Mouse (Mus musculus): Measurements from ENCODE around the gene Arrdc3. TPM values are rescaled to one million over a fixed set of nuclear protein-coding genes. Genes with fewer than 3 reads are reported as not detected.

The Arrdc3 gene
- 56.7 and 58.6 TPM in 2 replicates for polyA plus RNA-seq (2012; rRNA removed)

- Histone ChIP-seq H3K4me1 (ENCODE audit: control insufficient read depth, insufficient read depth, low read length) (no peaks in the 10 kb centered on the region), H3K27me3 (ENCODE audit: control insufficient read depth, insufficient read depth, low read length) (no peaks in the 10 kb centered on the region), H3K27ac (ENCODE audit: insufficient read depth, low read length) (peak within 1 kb of the TSS; percentile 92), H3K4me3 (replicated peaks; ENCODE audit: insufficient read depth, low read depth, low read length) (peak within 1 kb of the TSS; percentile 73)
- DNase-seq = peak; percentile 98
- under 1% methylated on average over 29 of the region's 31 CpGs for WGBS
- no peak for TF ChIP-seq CTCF (IDR thresholded peaks at IDR 0.05; ENCODE audit: borderline replicate concordance, insufficient read depth, low read depth, low read length)
- peak; percentile 97 for TF ChIP-seq POLR2A (IDR thresholded peaks at IDR 0.05; ENCODE audit: borderline replicate concordance, insufficient read depth, low read length)
Observed at GRCm38 (mm10) chr13:80883190-80883589, at the start of gene Arrdc3. Arrdc3 (plus strand) TSS chr13:80883384.

- Histone ChIP-seq H3K4me3 (replicated peaks; ENCODE audit: insufficient read depth, low read depth, low read length) (no peak overlapping the region), H3K4me1 (ENCODE audit: control insufficient read depth, insufficient read depth, low read length) (no peaks in the 10 kb centered on the region), H3K27me3 (ENCODE audit: control insufficient read depth, insufficient read depth, low read length) (no peaks in the 10 kb centered on the region), H3K27ac (ENCODE audit: insufficient read depth, low read length) (no peak overlapping the region)
- peak; percentile 38 to 60 for DNase-seq
- TF ChIP-seq CTCF (IDR thresholded peaks at IDR 0.05; ENCODE audit: borderline replicate concordance, insufficient read depth, low read depth, low read length) (peak; percentile 81), POLR2A (IDR thresholded peaks at IDR 0.05; ENCODE audit: borderline replicate concordance, insufficient read depth, low read length) (no peak)
- 8% methylated on average over 5 of the region's 5 CpGs for WGBS
Observed at GRCm38 (mm10) chr13:80862215-80862614, 21.0 kb upstream of the Arrdc3 start.

- Histone ChIP-seq H3K27me3 (ENCODE audit: control insufficient read depth, insufficient read depth, low read length) (no peaks in the 10 kb centered on the region), H3K4me1 (ENCODE audit: control insufficient read depth, insufficient read depth, low read length) (no peaks in the 10 kb centered on the region), H3K4me3 (replicated peaks; ENCODE audit: insufficient read depth, low read depth, low read length) (no peak overlapping the region), H3K27ac (ENCODE audit: insufficient read depth, low read length) (no peak overlapping the region)
- no peak for TF ChIP-seq CTCF (IDR thresholded peaks at IDR 0.05; ENCODE audit: borderline replicate concordance, insufficient read depth, low read depth, low read length)
- TF ChIP-seq POLR2A (IDR thresholded peaks at IDR 0.05; ENCODE audit: borderline replicate concordance, insufficient read depth, low read length) = no peak
- WGBS = 89% methylated on average over 3 of the region's 3 CpGs
- no peak for DNase-seq
Observed at GRCm38 (mm10) chr13:80864195-80864594, 19.0 kb upstream of the Arrdc3 start.

- H3K27ac ChIP-seq (ENCODE audit: insufficient read depth, low read length) = no peak overlapping the region
- no peaks in the 10 kb centered on the region for H3K27me3 ChIP-seq (ENCODE audit: control insufficient read depth, insufficient read depth, low read length)
- WGBS = 89% methylated on average over 5 of the region's 5 CpGs
- no peak for TF ChIP-seq CTCF (IDR thresholded peaks at IDR 0.05; ENCODE audit: borderline replicate concordance, insufficient read depth, low read depth, low read length)
- TF ChIP-seq POLR2A (IDR thresholded peaks at IDR 0.05; ENCODE audit: borderline replicate concordance, insufficient read depth, low read length) = no peak
- H3K4me1 ChIP-seq (ENCODE audit: control insufficient read depth, insufficient read depth, low read length) = no peaks in the 10 kb centered on the region
- H3K4me3 ChIP-seq (replicated peaks; ENCODE audit: insufficient read depth, low read depth, low read length) = no peak overlapping the region
- no peak for DNase-seq
Observed at GRCm38 (mm10) chr13:80875126-80875525, 8.1 kb upstream of the Arrdc3 start.

- DNase-seq = no peak
- TF ChIP-seq POLR2A (IDR thresholded peaks at IDR 0.05; ENCODE audit: borderline replicate concordance, insufficient read depth, low read length) (no peak), CTCF (IDR thresholded peaks at IDR 0.05; ENCODE audit: borderline replicate concordance, insufficient read depth, low read depth, low read length) (no peak)
- WGBS = 82% methylated on average over 4 of the region's 4 CpGs
- Histone ChIP-seq H3K4me3 (replicated peaks; ENCODE audit: insufficient read depth, low read depth, low read length) (no peak overlapping the region), H3K4me1 (ENCODE audit: control insufficient read depth, insufficient read depth, low read length) (no peaks in the 10 kb centered on the region), H3K27me3 (ENCODE audit: control insufficient read depth, insufficient read depth, low read length) (no peaks in the 10 kb centered on the region), H3K27ac (ENCODE audit: insufficient read depth, low read length) (no peak overlapping the region)
Observed at GRCm38 (mm10) chr13:80880756-80881155, 2.4 kb upstream of the Arrdc3 start.

- Histone ChIP-seq H3K4me1 (ENCODE audit: control insufficient read depth, insufficient read depth, low read length) (no peaks in the 10 kb centered on the region), H3K4me3 (replicated peaks; ENCODE audit: insufficient read depth, low read depth, low read length) (no peak overlapping the region), H3K27me3 (ENCODE audit: control insufficient read depth, insufficient read depth, low read length) (no peaks in the 10 kb centered on the region), H3K27ac (ENCODE audit: insufficient read depth, low read length) (no peak overlapping the region)
- 24% methylated on average over 6 of the region's 6 CpGs for WGBS
- peak; percentile 60; the same call in 1 of the 2 replicates for TF ChIP-seq CTCF (IDR thresholded peaks at IDR 0.05; ENCODE audit: borderline replicate concordance, insufficient read depth, low read depth, low read length)
- TF ChIP-seq POLR2A (IDR thresholded peaks at IDR 0.05; ENCODE audit: borderline replicate concordance, insufficient read depth, low read length) = no peak
- DNase-seq = peak in 1 of 2 experiments; percentile 79
Observed at GRCm38 (mm10) chr13:80881722-80882500, 1.3 kb upstream of the Arrdc3 start.

GRCm38 (mm10) chr13:80882716-80883135 is 458 bp upstream of the Arrdc3 start:
- under 1% methylated on average over 23 of the region's 23 CpGs for WGBS
- Histone ChIP-seq H3K27ac (ENCODE audit: insufficient read depth, low read length) (peak overlapping the region; percentile 92), H3K4me3 (replicated peaks; ENCODE audit: insufficient read depth, low read depth, low read length) (peak overlapping the region; percentile 72), H3K27me3 (ENCODE audit: control insufficient read depth, insufficient read depth, low read length) (no peaks in the 10 kb centered on the region), H3K4me1 (ENCODE audit: control insufficient read depth, insufficient read depth, low read length) (no peaks in the 10 kb centered on the region)
- TF ChIP-seq CTCF (IDR thresholded peaks at IDR 0.05; ENCODE audit: borderline replicate concordance, insufficient read depth, low read depth, low read length) (no peak), POLR2A (IDR thresholded peaks at IDR 0.05; ENCODE audit: borderline replicate concordance, insufficient read depth, low read length) (no peak)
- DNase-seq = no peak
